Mouse (Mus musculus) hindbrain, embryonic 12.5 days (tissue): Measurements from ENCODE around the gene Elfn1. TPM values are rescaled to one million over a fixed set of nuclear protein-coding genes. Genes with fewer than 3 reads are reported as not detected.

ENCODE experiments used
- ATAC-seq: fragments of 200-750 bp; cut with Nextera tagmentation; 2 replicates; pipeline ENCODE4 v1.8.0; 2017; ENCODE audit warnings: moderate TSS enrichment; ENCODE audit not compliant: low FRiP score
- H3K27ac ChIP-seq: fragments of 300-500 bp; sonication (generic); 2 replicates; pipeline ENCODE4 v1.5.1; 2016; ENCODE audit warnings: mild to moderate bottlenecking
- H3K27me3 ChIP-seq: fragments of 300-500 bp; sonication (generic); 2 replicates; pipeline ENCODE4 v1.6.1; 2016; ENCODE audit warnings: mild to moderate bottlenecking
- H3K36me3 ChIP-seq: fragments of 300-500 bp; sonication (generic); 2 replicates; pipeline ENCODE4 v1.6.1; 2016; ENCODE audit warnings: mild to moderate bottlenecking
- H3K4me1 ChIP-seq: fragments of 300-500 bp; sonication (generic); 2 replicates; pipeline ENCODE4 v1.6.1; 2016
- H3K4me2 ChIP-seq: fragments of 300-500 bp; sonication (generic); replicated peaks from 2 replicates; pipeline ENCODE4 v1.6.1; 2016; ENCODE audit warnings: mild to moderate bottlenecking
- H3K4me3 ChIP-seq: fragments of 300-500 bp; sonication (generic); 2 replicates; pipeline ENCODE4 v1.5.1; 2016; ENCODE audit warnings: mild to moderate bottlenecking
- H3K9ac ChIP-seq: fragments of 300-500 bp; sonication (generic); 2 replicates; pipeline ENCODE4 v1.6.1; 2016; ENCODE audit warnings: mild to moderate bottlenecking, moderate library complexity
- H3K9me3 ChIP-seq: fragments of 300-500 bp; sonication (generic); replicated peaks from 2 replicates; pipeline ENCODE4 v1.6.1; 2016; ENCODE audit warnings: mild to moderate bottlenecking
- whole genome bisulfite sequencing: fragments of 180-500 bp; shearing (Covaris S2); methylation state at CpG from one replicate; pipeline ENCODE4 v1.1.7; 2016; 5-methylcytosine and 5-hydroxymethylcytosine counted together
- polyA plus RNA-seq: library from polyadenylated mRNA; unstranded; fragments of >200 nt; fragmentation: Nextera tagmentation; extraction: Ambion mirVana; gene quantifications from 2 replicates; pipeline ENCODE4 v1.2.1, GENCODE M21; 2016

The Elfn1 gene
- polyA plus RNA-seq, 1 experiment from 2014 or later = 1.7 TPM

GRCm38 (mm10) chr5:140013652-140014051 lies 105.9 kb downstream of the Elfn1 start:
- Histone ChIP-seq H3K4me3 (no peak overlapping the region), H3K4me2 (no peak overlapping the region), H3K27me3 (no peaks in the 10 kb centered on the region), H3K9ac (no peak overlapping the region), H3K4me1 (peaks cover 5% of the 10 kb centered on the region; the same call in 1 of the 2 replicates), H3K36me3 (no peaks in the 10 kb centered on the region), H3K27ac (no peak overlapping the region), H3K9me3 (no peaks in the 10 kb centered on the region)
- 73% methylated on average over 5 of the region's 5 CpGs for WGBS
- no peak for ATAC-seq

- H3K27ac ChIP-seq = no peak overlapping the region
- no peak for ATAC-seq
- no peaks in the 10 kb centered on the region for H3K9me3 ChIP-seq
- H3K36me3 ChIP-seq = no peaks in the 10 kb centered on the region
- peaks cover 10% of the 10 kb centered on the region for H3K4me1 ChIP-seq
- no peak overlapping the region for H3K9ac ChIP-seq
- WGBS = 89% methylated on average over 1 of the region's 1 CpGs
- no peak overlapping the region for H3K4me2 ChIP-seq
- no peaks in the 10 kb centered on the region for H3K27me3 ChIP-seq
- no peak overlapping the region for H3K4me3 ChIP-seq
Measured at GRCm38 (mm10) chr5:140016896-140017295, 109.2 kb downstream of the Elfn1 start.

- Histone ChIP-seq H3K27ac (no peak overlapping the region), H3K4me3 (no peak overlapping the region), H3K9me3 (no peaks in the 10 kb centered on the region), H3K27me3 (no peaks in the 10 kb centered on the region), H3K36me3 (no peaks in the 10 kb centered on the region; the same call in 1 of the 2 replicates), H3K4me1 (peaks cover 18% of the 10 kb centered on the region), H3K4me2 (no peak overlapping the region), H3K9ac (no peak overlapping the region)
- 92% methylated on average over 7 of the region's 7 CpGs for WGBS
- ATAC-seq = no peak
Measured at GRCm38 (mm10) chr5:140018780-140019179, 111.0 kb downstream of the Elfn1 start.

GRCm38 (mm10) chr5:140019616-140020015 lies 111.9 kb downstream of the Elfn1 start:
- 100% methylated on average over 1 of the region's 1 CpGs for WGBS
- Histone ChIP-seq H3K4me2 (no peak overlapping the region), H3K9me3 (no peaks in the 10 kb centered on the region), H3K27ac (no peak overlapping the region), H3K9ac (no peak overlapping the region), H3K4me3 (no peak overlapping the region), H3K27me3 (no peaks in the 10 kb centered on the region), H3K4me1 (peaks cover 24% of the 10 kb centered on the region), H3K36me3 (no peaks in the 10 kb centered on the region; the same call in 1 of the 2 replicates)
- no peak for ATAC-seq

- H3K27ac ChIP-seq = peak overlapping the region; percentile 5; the same call in 1 of the 2 replicates
- H3K36me3 ChIP-seq = no peaks in the 10 kb centered on the region; the same call in 1 of the 2 replicates
- no peaks in the 10 kb centered on the region for H3K9me3 ChIP-seq
- no peak for ATAC-seq
- H3K4me3 ChIP-seq = no peak overlapping the region
- WGBS = 64% methylated on average over 10 of the region's 10 CpGs
- no peaks in the 10 kb centered on the region for H3K27me3 ChIP-seq
- peaks cover 27% of the 10 kb centered on the region for H3K4me1 ChIP-seq
- no peak overlapping the region for H3K4me2 ChIP-seq
- no peak overlapping the region for H3K9ac ChIP-seq
Measured at GRCm38 (mm10) chr5:140021755-140022154, 114.0 kb downstream of the Elfn1 start.

GRCm38 (mm10) chr5:140022861-140023260 lies 115.1 kb downstream of the Elfn1 start:
- no peaks in the 10 kb centered on the region for H3K27me3 ChIP-seq
- no peaks in the 10 kb centered on the region; the same call in 1 of the 2 replicates for H3K36me3 ChIP-seq
- ATAC-seq = no peak
- peaks cover 27% of the 10 kb centered on the region for H3K4me1 ChIP-seq
- H3K27ac ChIP-seq = no peak overlapping the region
- H3K4me3 ChIP-seq = no peak overlapping the region
- WGBS = 79% methylated on average over 6 of the region's 6 CpGs
- no peak overlapping the region for H3K9ac ChIP-seq
- H3K4me2 ChIP-seq = no peak overlapping the region
- H3K9me3 ChIP-seq = no peaks in the 10 kb centered on the region

GRCm38 (mm10) chr5:140023941-140024500 lies 116.3 kb downstream of the Elfn1 start:
- no peak overlapping the region; the same call in 1 of the 2 replicates for H3K27ac ChIP-seq
- no peak overlapping the region for H3K4me3 ChIP-seq
- H3K9me3 ChIP-seq = no peaks in the 10 kb centered on the region
- H3K9ac ChIP-seq = no peak overlapping the region
- ATAC-seq = no peak
- H3K36me3 ChIP-seq = no peaks in the 10 kb centered on the region; the same call in 1 of the 2 replicates
- WGBS = 22% methylated on average over 3 of the region's 3 CpGs
- peaks cover 27% of the 10 kb centered on the region for H3K4me1 ChIP-seq
- no peaks in the 10 kb centered on the region for H3K27me3 ChIP-seq
- no peak overlapping the region for H3K4me2 ChIP-seq

Other genes starting within 250 kb of the Elfn1 start
- gene Micall2, start 171.6 kb upstream of the Elfn1 start, polyA plus RNA-seq = 8.2 and 8.6 TPM in 2 replicates
- 32.8 and 37.7 TPM in 2 replicates for gene Ints1, start 132.3 kb upstream of the Elfn1 start, polyA plus RNA-seq
- 11.4 and 12.0 TPM in 2 replicates for gene Mafk, start 116.4 kb upstream of the Elfn1 start, polyA plus RNA-seq
- 0.43 and 1.4 TPM in 2 replicates for gene Tmem184a, start 88.0 kb upstream of the Elfn1 start, polyA plus RNA-seq
- not detected in 2 replicates for gene Gm26938, start 81.5 kb upstream of the Elfn1 start, polyA plus RNA-seq
- 55.8 and 66.6 TPM in 2 replicates for gene Psmg3, start 81.1 kb upstream of the Elfn1 start, polyA plus RNA-seq